Mouse (Mus musculus): ENCODE results near the gene Olfr1140.

DNA sequence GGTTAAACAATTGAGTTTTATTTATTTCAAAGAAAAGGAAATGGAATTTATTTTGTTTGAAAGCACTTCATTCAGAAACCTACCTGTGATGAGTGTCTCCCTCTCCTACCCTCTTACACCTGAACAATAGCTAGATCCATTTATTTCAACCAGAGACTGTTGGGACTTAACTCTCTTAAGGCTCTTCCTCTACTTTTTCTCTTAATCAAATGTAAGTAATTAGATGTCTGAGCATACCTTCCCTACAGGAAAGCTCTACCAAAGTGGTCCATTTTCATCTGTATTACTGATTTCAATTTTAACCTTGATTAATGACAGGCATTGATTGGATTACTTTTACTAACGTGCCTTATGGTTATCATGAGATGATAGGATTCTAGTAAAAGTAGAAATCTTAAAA, 3.7 kb upstream of the Olfr1140 start, which contains the start of gene Olfr1138:
- TF ChIP-seq CTCF (IDR thresholded peaks at IDR 0.05), result no peak
- no peak for TF ChIP-seq POLR2A (IDR thresholded peaks at IDR 0.05; ENCODE audit: insufficient read depth, low read depth, low read length)
- no peak for TF ChIP-seq EP300 (IDR thresholded peaks at IDR 0.05; ENCODE audit: insufficient read depth, low read depth, low read length)

All from heart, adult 2 months (tissue).